Mouse (Mus musculus) CH12.LX (cell line): ENCODE results near the gene Kif23. TPM values are rescaled to one million over a fixed set of nuclear protein-coding genes. Genes with fewer than 3 reads are reported as not detected.

Experiments used
- DNase-seq: peaks from one replicate; pipeline ENCODE4 v3.0.0-alpha.2; 2013; ENCODE audit errors: extremely low read depth
- H3K27ac ChIP-seq: 2 replicates; pipeline ENCODE4 v1.5.1; 2012; ENCODE audit warnings: low read depth, mild to moderate bottlenecking, control low read depth, moderate library complexity; ENCODE audit not compliant: insufficient read depth
- H3K27me3 ChIP-seq: replicated peaks from 2 replicates; pipeline ENCODE3; 2012; ENCODE audit warnings: inconsistent platforms
- H3K36me3 ChIP-seq, 2 experiments: replicated peaks in 1 of 2; 2 replicates each; pipeline versions ENCODE3 to v1.6.1; 2012; ENCODE audit warnings: inconsistent platforms in 1 of 2, low read length in 1 of 2, mild to moderate bottlenecking in 1 of 2, mixed read lengths in 1 of 2, moderate library complexity in 1 of 2; ENCODE audit not compliant: control insufficient read depth in 1 of 2, insufficient read depth in 1 of 2
- H3K4me1 ChIP-seq, 2 experiments: 2 replicates each; pipeline ENCODE4 v1.6.1; 2012; ENCODE audit warnings: inconsistent platforms in 1 of 2, moderate library complexity in 1 of 2; ENCODE audit not compliant: insufficient read depth in 2 of 2, control insufficient read depth in 1 of 2
- H3K4me2 ChIP-seq: 2 replicates; pipeline ENCODE4 v1.6.1; 2012; ENCODE audit warnings: low read depth, mild to moderate bottlenecking, control low read depth; ENCODE audit not compliant: poor library complexity, insufficient read depth, severe bottlenecking
- H3K4me3 ChIP-seq, 3 experiments: fragments of 150-350 bp in 1 of 3; sonication (generic) in 1 of 3; replicated peaks in 1 of 3; 2 replicates each; pipeline versions ENCODE3 to v1.5.1; 2011 to 2012; ENCODE audit warnings: low read depth in 2 of 3, low read length in 2 of 3, mild to moderate bottlenecking in 2 of 3, moderate library complexity in 2 of 3, control low read depth in 1 of 3, improper control_type of control experiment in 1 of 3, inconsistent platforms in 1 of 3, mixed read lengths in 1 of 3; ENCODE audit not compliant: poor library complexity in 1 of 3
- H3K79me2 ChIP-seq: replicated peaks from 2 replicates; pipeline ENCODE4 v1.6.1; 2012; ENCODE audit warnings: mild to moderate bottlenecking, moderate library complexity; ENCODE audit not compliant: control insufficient read depth, poor library complexity, insufficient read depth, severe bottlenecking; ENCODE audit errors: extremely low read depth
- H3K9ac ChIP-seq: 2 replicates; pipeline ENCODE4 v1.6.1; 2012; ENCODE audit warnings: low read depth, mild to moderate bottlenecking, control low read depth, moderate library complexity; ENCODE audit not compliant: insufficient read depth
- H3K9me3 ChIP-seq: replicated peaks from 2 replicates; pipeline ENCODE3; 2012; ENCODE audit warnings: low read length, inconsistent platforms, mixed read lengths
- CHD1 ChIP-seq: IDR thresholded peaks from 2 replicates; pipeline ENCODE4 v1.6.1; 2012; ENCODE audit warnings: low read depth, low read length, improper control_type of control experiment, inconsistent platforms
- CHD2 ChIP-seq: IDR thresholded peaks from 2 replicates; pipeline ENCODE4 v1.6.1; 2011; ENCODE audit warnings: low read length, improper control_type of control experiment
- ELF1 ChIP-seq: IDR thresholded peaks from 2 replicates; pipeline ENCODE4 v1.6.1; 2014; ENCODE audit warnings: low read depth, mild to moderate bottlenecking, inconsistent platforms, low read length, improper control_type of control experiment
- EP300 ChIP-seq: IDR thresholded peaks from 2 replicates; pipeline ENCODE4 v1.6.1; 2011; ENCODE audit warnings: low read length, improper control_type of control experiment
- ETS1 ChIP-seq: conservative IDR thresholded peaks from 2 replicates; pipeline ENCODE4 v1.6.1; 2012; ENCODE audit warnings: low read depth, mild to moderate bottlenecking, inconsistent platforms, low read length, improper control_type of control experiment, moderate library complexity
- GABPA ChIP-seq: IDR thresholded peaks from 2 replicates; pipeline ENCODE4 v1.6.1; 2012; ENCODE audit warnings: low read depth, low read length, improper control_type of control experiment, inconsistent platforms; ENCODE audit not compliant: insufficient replicate concordance
- IRF4 ChIP-seq: IDR thresholded peaks from 2 replicates; pipeline ENCODE4 v1.6.1; 2014; ENCODE audit warnings: low read depth, mild to moderate bottlenecking, inconsistent platforms, low read length, improper control_type of control experiment
- JUN ChIP-seq: IDR thresholded peaks from 2 replicates; pipeline ENCODE4 v1.6.1; 2011; ENCODE audit warnings: low read depth, mild to moderate bottlenecking, low read length, improper control_type of control experiment, moderate library complexity; ENCODE audit not compliant: insufficient read depth
- MAZ ChIP-seq: IDR thresholded peaks from 2 replicates; pipeline ENCODE4 v1.6.1; 2012; ENCODE audit warnings: low read depth, mild to moderate bottlenecking, inconsistent platforms, low read length, improper control_type of control experiment, moderate library complexity
- MEF2A ChIP-seq: IDR thresholded peaks from 2 replicates; pipeline ENCODE4 v1.6.1; 2014; ENCODE audit warnings: low read depth, mild to moderate bottlenecking, inconsistent platforms, low read length, improper control_type of control experiment, borderline replicate concordance
- NELFE ChIP-seq: IDR thresholded peaks from 2 replicates; pipeline ENCODE4 v1.6.1; 2011; ENCODE audit warnings: low read depth, low read length, improper control_type of control experiment
- RAD21 ChIP-seq: IDR thresholded peaks from 2 replicates; pipeline ENCODE4 v1.6.1; 2011; ENCODE audit warnings: low read depth, mild to moderate bottlenecking, low read length, improper control_type of control experiment, moderate library complexity
- RCOR1 ChIP-seq: conservative IDR thresholded peaks from 2 replicates; pipeline ENCODE4 v1.6.1; 2012; ENCODE audit warnings: low read depth, mild to moderate bottlenecking, inconsistent platforms, low read length, improper control_type of control experiment
- SIN3A ChIP-seq: IDR thresholded peaks from 2 replicates; pipeline ENCODE4 v1.6.1; 2012; ENCODE audit warnings: low read length, improper control_type of control experiment, inconsistent platforms
- TCF12 ChIP-seq: IDR thresholded peaks from 2 replicates; pipeline ENCODE4 v1.6.1; 2014; ENCODE audit warnings: low read depth, mild to moderate bottlenecking, inconsistent platforms, low read length, improper control_type of control experiment
- USF1 ChIP-seq: IDR thresholded peaks from 2 replicates; pipeline ENCODE4 v1.6.1; 2014; ENCODE audit warnings: low read depth, mild to moderate bottlenecking, inconsistent platforms, low read length, improper control_type of control experiment
- ZMIZ1 ChIP-seq: IDR thresholded peaks from 2 replicates; pipeline ENCODE4 v1.6.1; 2012; ENCODE audit warnings: low read depth, mild to moderate bottlenecking, inconsistent platforms, low read length, improper control_type of control experiment
- ZNF384 ChIP-seq: IDR thresholded peaks from 2 replicates; pipeline ENCODE4 v1.6.1; 2012; ENCODE audit warnings: low read depth, low read length, improper control_type of control experiment, inconsistent platforms
- dilution Hi-C: fragments of 300-500 bp; cut with MboI; formaldehyde crosslinking; loops from 2 replicates; pipeline ENCODE4 v1.14.3; 2020; ENCODE audit warnings: low sequenced_read_pairs; ENCODE audit not compliant: extremely low pct_unique_long_range_greater_than_20kb, extremely low pct_ligation_motif_present
- in situ Hi-C: fragments of 300-500 bp; cut with MboI; formaldehyde crosslinking; loops from 3 replicates; pipeline ENCODE4 v1.14.3; 2019; ENCODE audit warnings: low sequenced_read_pairs, low pct_ligation_motif_present, low pct_unique_long_range_greater_than_20kb, mixed read lengths
- polyA plus RNA-seq: library from polyadenylated mRNA; unstranded; fragments of >175 nt; gene quantifications from 2 replicates; pipeline ENCODE4 v1.2.1, GENCODE M21; 2012; ENCODE audit warnings: low read depth; ENCODE audit not compliant: insufficient read length
- total RNA-seq, 2 experiments: library from RNA; depleted of rRNA; stranded (reverse); fragments of 300-350 nt in 1 of 2; fragments of >200 nt in 1 of 2; gene quantifications; 2 replicates each; pipeline ENCODE4 v1.2.3; 2012 to 2014

Gene Kif23
- total and polyA plus RNA-seq, 3 experiments: 50.6 to 133 (median 96.2) TPM

- Histone ChIP-seq H3K27me3 (no peaks in the 10 kb centered on the region), H3K4me2 (no peak overlapping the region), H3K79me2 (no peaks in the 10 kb centered on the region), H3K4me1 (peaks cover 0 to 1% of the 10 kb centered on the region in 2 experiments; a peak in 1 of 4 replicates), H3K36me3 (no peaks in the 10 kb centered on the region), H3K9me3 (no peaks in the 10 kb centered on the region), H3K9ac (no peak overlapping the region), H3K27ac (no peak overlapping the region), H3K4me3 (no peak overlapping the region)
- TF ChIP-seq GABPA (no peak), ZNF384 (no peak), ETS1 (no peak)
- in situ Hi-C loops (no loop called here), dilution Hi-C loops (no loop called here)
- DNase-seq: no peak
Measured at GRCm38 (mm10) chr9:61887661-61888379, 58.8 kb downstream of the Kif23 start.

DNA sequence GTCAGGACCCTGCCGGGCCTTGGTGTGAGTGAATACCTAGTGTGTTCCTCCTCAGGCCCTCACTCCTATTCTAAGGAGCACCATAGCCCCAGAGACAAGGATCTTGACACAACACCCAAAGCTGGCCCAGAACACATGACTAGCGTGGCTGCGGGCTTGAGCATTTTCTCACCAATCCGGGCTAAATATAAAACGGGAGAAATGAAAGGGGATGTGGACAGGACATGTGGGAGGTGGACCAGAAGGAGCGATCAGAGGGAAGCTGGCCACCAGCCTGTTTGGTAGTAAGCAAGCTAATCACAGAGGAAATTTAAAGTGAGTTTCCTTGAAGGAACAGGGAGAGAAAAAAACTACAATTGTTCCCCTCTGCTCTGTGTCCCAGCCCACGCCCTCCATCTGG is 60.6 kb downstream of the Kif23 start:
- H3K4me1 ChIP-seq: peaks cover 0 to 7% of the 10 kb centered on the region in 2 experiments; a peak in 1 of 4 replicates
- TF ChIP-seq EP300: no peak
- TF ChIP-seq NELFE: no peak
- no peak for TF ChIP-seq ZMIZ1
- TF ChIP-seq RCOR1: no peak
- TF ChIP-seq RAD21: no peak
- no peak for TF ChIP-seq ELF1
- TF ChIP-seq JUN: no peak
- no peak for TF ChIP-seq TCF12
- no peak for TF ChIP-seq MEF2A

GRCm38 (mm10) chr9:61884936-61885335 is 61.6 kb downstream of the Kif23 start:
- in situ Hi-C loops: no loop called here
- no peak for DNase-seq
- H3K27ac ChIP-seq: no peak overlapping the region
- TF ChIP-seq CHD2 (no peak), MAZ (no peak), CHD1 (no peak), SIN3A (no peak), EP300 (no peak), JUN (no peak), ZMIZ1 (no peak), USF1 (no peak), IRF4 (no peak)
- H3K4me1 ChIP-seq: peaks cover 0 to 7% of the 10 kb centered on the region in 2 experiments; a peak in 1 of 4 replicates
- H3K9me3 ChIP-seq: no peaks in the 10 kb centered on the region
- H3K4me2 ChIP-seq: no peak overlapping the region
- no peaks in the 10 kb centered on the region for H3K79me2 ChIP-seq
- H3K27me3 ChIP-seq: no peaks in the 10 kb centered on the region
- dilution Hi-C loops: no loop called here
- no peak overlapping the region for H3K9ac ChIP-seq
- no peaks in the 10 kb centered on the region for H3K36me3 ChIP-seq
- no peak overlapping the region for H3K4me3 ChIP-seq

More for the DNA sequence above, 60.6 kb downstream of the Kif23 start:
- Histone ChIP-seq H3K27me3 (no peaks in the 10 kb centered on the region), H3K4me3 (no peak overlapping the region), H3K27ac (no peak overlapping the region), H3K9ac (no peak overlapping the region), H3K36me3 (no peaks in the 10 kb centered on the region), H3K4me2 (no peak overlapping the region), H3K79me2 (no peaks in the 10 kb centered on the region), H3K9me3 (no peaks in the 10 kb centered on the region)
- dilution Hi-C loops (no loop called here), in situ Hi-C loops (no loop called here)
- DNase-seq: no peak
